Comparison of ENCODE assay signal across 16 mouse cellular contexts in the genomic region with DNA sequence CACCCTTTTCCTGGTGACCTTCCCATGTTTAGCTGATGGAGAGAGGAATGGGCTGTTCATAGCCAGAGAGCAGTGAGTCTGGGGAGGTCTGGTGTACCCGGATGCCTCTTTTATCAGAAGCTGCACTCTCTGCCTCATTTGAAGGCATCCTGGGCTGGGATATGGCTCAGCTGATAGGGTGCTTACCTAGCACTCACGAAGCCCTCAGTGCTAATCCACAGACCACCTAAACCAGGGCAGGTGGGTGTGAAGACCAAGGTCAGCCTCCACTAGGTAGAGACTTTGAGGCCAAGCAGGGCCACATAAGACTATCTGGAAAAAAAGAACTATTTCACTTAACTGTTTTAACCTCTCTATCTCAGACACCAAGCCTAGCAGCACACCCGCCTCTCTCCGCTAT. TPM values are rescaled to one million over a fixed set of nuclear protein-coding genes. Genes with fewer than 3 reads are reported as not detected.
A peak's percentile ranks its signal among the peaks of the same experiment; 100 is the strongest.
DNase-seq lines count a peak whose midpoint lies in the region; ATAC-seq and TF ChIP-seq lines count a peak whose summit lies in the region.
"Had no signal": no experiment of that assay in that cellular context is flagged by ENCODE, and none has a peak within 500 bp of the region (broad histone marks: within the 10 kb centered on the region; RNA-seq: fewer than 3 reads in every experiment).

No protein-coding gene starts in this region.

- no peaks in the 10 kb centered on the region for H3K27me3 ChIP-seq in neural tube, embryonic 13.5 days
- no peaks in the 10 kb centered on the region for H3K27me3 ChIP-seq in hindbrain, embryonic 11.5 days (ENCODE audit: control insufficient read depth, insufficient read depth, low read length)
- no peaks in the 10 kb centered on the region for H3K27me3 ChIP-seq in midbrain, embryonic 11.5 days (ENCODE audit: control insufficient read depth, insufficient read depth, low read length)
- H3K27me3 ChIP-seq in neural tube, embryonic 15.5 days (replicated peaks), result no peaks in the 10 kb centered on the region
- H3K27me3 ChIP-seq in thymus, adult 2 months (ENCODE audit: control insufficient read depth, insufficient read depth, low read length), result no peaks in the 10 kb centered on the region

- no peak overlapping the region for H3K4me2 ChIP-seq in neural tube, embryonic 13.5 days
- H3K4me2 ChIP-seq in hindbrain, embryonic 11.5 days (replicated peaks; ENCODE audit: low read depth, low read length), result no peak overlapping the region
- H3K4me2 ChIP-seq in midbrain, embryonic 11.5 days, result no peak overlapping the region
- no peak overlapping the region for H3K4me2 ChIP-seq in neural tube, embryonic 15.5 days

- H3K4me1 ChIP-seq in neural tube, embryonic 13.5 days (replicated peaks), result peaks cover 17% of the 10 kb centered on the region
- no peaks in the 10 kb centered on the region for H3K4me1 ChIP-seq in hindbrain, embryonic 11.5 days (replicated peaks; ENCODE audit: control insufficient read depth, insufficient read depth, low read length)
- peaks cover 4% of the 10 kb centered on the region; the same call in 1 of the 2 replicates for H3K4me1 ChIP-seq in midbrain, embryonic 11.5 days (ENCODE audit: control insufficient read depth, insufficient read depth, low read length)
- H3K4me1 ChIP-seq in neural tube, embryonic 15.5 days, result peaks cover 19% of the 10 kb centered on the region
- no peaks in the 10 kb centered on the region for H3K4me1 ChIP-seq in thymus, adult 2 months (replicated peaks; ENCODE audit: control insufficient read depth, insufficient read depth, low read length)

- TF ChIP-seq POLR2A in thymus, adult 2 months (IDR thresholded peaks at IDR 0.05; ENCODE audit: control insufficient read depth, extremely low read depth, insufficient read depth, low read length, poor library complexity), result no peak

- no peaks in the 10 kb centered on the region for H3K9me3 ChIP-seq in neural tube, embryonic 13.5 days
- H3K9me3 ChIP-seq in hindbrain, embryonic 11.5 days (ENCODE audit: control insufficient read depth, low read length), result no peaks in the 10 kb centered on the region
- H3K9me3 ChIP-seq in midbrain, embryonic 11.5 days (ENCODE audit: control insufficient read depth, low read length), result no peaks in the 10 kb centered on the region
- no peaks in the 10 kb centered on the region for H3K9me3 ChIP-seq in neural tube, embryonic 15.5 days (replicated peaks)
- H3K9me3 ChIP-seq: limb, embryonic 10.5 days had no signal

- no peak for TF ChIP-seq CTCF in thymus, adult 2 months (IDR thresholded peaks at IDR 0.05; ENCODE audit: borderline replicate concordance, control insufficient read depth, extremely low read depth, insufficient read depth, low read length, poor library complexity)

- ATAC-seq in neural tube, embryonic 13.5 days (ENCODE audit: low read depth), result no peak
- 0 out of 2 replicates have a peak, but pooled peaks have one; percentile 2 for ATAC-seq in hindbrain, embryonic 11.5 days (ENCODE audit: low FRiP score)
- no peak; the same call in 1 of the 2 replicates for ATAC-seq in midbrain, embryonic 11.5 days (ENCODE audit: low FRiP score)
- ATAC-seq in neural tube, embryonic 15.5 days (ENCODE audit: low FRiP score), result no peak

- no peak for DNase-seq in neural tube, embryonic 10.5 days (ENCODE audit: extremely low spot score, low spot score)
- DNase-seq in hindbrain, embryonic 11.5 days (ENCODE audit: low spot score), result no peak
- peak; percentile 57 for DNase-seq in midbrain, embryonic 11.5 days (ENCODE audit: low spot score, missing footprints)
- DNase-seq in heart, adult 9 months (ENCODE audit: low spot score in 2 of 2), result no peak
- DNase-seq in thymus, adult 2 months, result no peak
- DNase-seq in spleen, postnatal 4 days (ENCODE audit: low spot score in 2 of 2), result no peak
- DNase-seq: cerebellum, adult 11 months; cerebellum, postnatal 25 days; kidney, postnatal 10 days; lung, adult 18-20 months had no signal

- 0 out of 2 replicates have a peak overlapping the region, but pooled peaks have one; percentile 8 for H3K9ac ChIP-seq in neural tube, embryonic 13.5 days
- H3K9ac ChIP-seq in hindbrain, embryonic 11.5 days (ENCODE audit: low read depth, low read length), result no peak overlapping the region
- no peak overlapping the region for H3K9ac ChIP-seq in midbrain, embryonic 11.5 days (ENCODE audit: low read length)
- no peak overlapping the region for H3K9ac ChIP-seq in neural tube, embryonic 15.5 days (replicated peaks)

- no peak overlapping the region for H3K4me3 ChIP-seq in neural tube, embryonic 13.5 days
- no peak overlapping the region for H3K4me3 ChIP-seq in hindbrain, embryonic 11.5 days (ENCODE audit: low read depth, low read length)
- H3K4me3 ChIP-seq in midbrain, embryonic 11.5 days (ENCODE audit: low read depth, low read length), result no peak overlapping the region
- no peak overlapping the region for H3K4me3 ChIP-seq in neural tube, embryonic 15.5 days (replicated peaks)
- H3K4me3 ChIP-seq in thymus, adult 2 months (ENCODE audit: control insufficient read depth, insufficient read depth, low read length), result no peak overlapping the region
- H3K4me3 ChIP-seq: erythroblast, embryonic 14.5 days; limb, embryonic 10.5 days had no signal

- H3K27ac ChIP-seq in neural tube, embryonic 13.5 days (replicated peaks), result peak overlapping the region; percentile 80
- no peak overlapping the region for H3K27ac ChIP-seq in hindbrain, embryonic 11.5 days (ENCODE audit: low read depth, low read length)
- H3K27ac ChIP-seq in midbrain, embryonic 11.5 days (ENCODE audit: low read depth, low read length), result no peak overlapping the region
- H3K27ac ChIP-seq in neural tube, embryonic 15.5 days (replicated peaks), result peak overlapping the region; percentile 64
- no peak overlapping the region for H3K27ac ChIP-seq in thymus, adult 2 months (ENCODE audit: control insufficient read depth, insufficient read depth, low read length)
- H3K27ac ChIP-seq: limb, embryonic 10.5 days; macrophage had no signal

- WGBS in neural tube, embryonic 13.5 days, result 84% methylated on average over 4 of the region's 4 CpGs
- WGBS in hindbrain, embryonic 11.5 days, result 91% methylated on average over 4 of the region's 4 CpGs
- 79% methylated on average over 4 of the region's 4 CpGs for WGBS in midbrain, embryonic 11.5 days
- 85% methylated on average over 4 of the region's 4 CpGs for WGBS in neural tube, embryonic 15.5 days
- 86% methylated on average over 4 of the region's 4 CpGs for WGBS in thymus, adult 2 months

- H3K36me3 ChIP-seq in neural tube, embryonic 13.5 days, result no peaks in the 10 kb centered on the region
- H3K36me3 ChIP-seq in hindbrain, embryonic 11.5 days (ENCODE audit: control insufficient read depth, insufficient read depth, low read length), result no peaks in the 10 kb centered on the region
- H3K36me3 ChIP-seq in midbrain, embryonic 11.5 days (ENCODE audit: control insufficient read depth, insufficient read depth, low read length), result no peaks in the 10 kb centered on the region
- no peaks in the 10 kb centered on the region for H3K36me3 ChIP-seq in neural tube, embryonic 15.5 days
- H3K36me3 ChIP-seq in thymus, adult 2 months (ENCODE audit: control insufficient read depth, insufficient read depth, low read length), result no peaks in the 10 kb centered on the region
- H3K36me3 ChIP-seq: limb, embryonic 10.5 days had no signal

RNA-seq across cellular contexts. Expression of a gene that starts 7.5 kb away (rescaled TPM):
- polyA plus RNA-seq in neural tube, embryonic 13.5 days (2015; fragmentation: Nextera tagmentation; extraction: Ambion mirVana), result 2.1 and 2.9 TPM in 2 replicates
- polyA plus RNA-seq in hindbrain, embryonic 11.5 days (2014; fragmentation: Nextera tagmentation; extraction: Ambion mirVana), result 5.5 and 7.1 TPM in 2 replicates
- polyA plus RNA-seq in midbrain, embryonic 11.5 days (2014; fragmentation: Nextera tagmentation; extraction: Ambion mirVana), result 4.5 and 4.8 TPM in 2 replicates
- 2.4 and 5.4 TPM in 2 replicates for polyA plus RNA-seq in neural tube, embryonic 15.5 days (2015; fragmentation: Nextera tagmentation; extraction: Ambion mirVana)
- 49.3 and 55.8 TPM in 2 replicates for polyA plus RNA-seq in thymus, adult 2 months (2012; rRNA removed)

RNA-seq across cellular contexts. Expression of a gene that starts 25.6 kb away (rescaled TPM):
- not detected in 2 replicates for polyA plus RNA-seq in neural tube, embryonic 13.5 days (2015; fragmentation: Nextera tagmentation; extraction: Ambion mirVana)
- polyA plus RNA-seq in hindbrain, embryonic 11.5 days (2014; fragmentation: Nextera tagmentation; extraction: Ambion mirVana), result not detected in 2 replicates
- not detected in 2 replicates for polyA plus RNA-seq in midbrain, embryonic 11.5 days (2014; fragmentation: Nextera tagmentation; extraction: Ambion mirVana)
- 0.34 TPM in 1 of 2 replicates, not detected in the other for polyA plus RNA-seq in neural tube, embryonic 15.5 days (2015; fragmentation: Nextera tagmentation; extraction: Ambion mirVana)
- 0.52 and 0.86 TPM in 2 replicates for polyA plus RNA-seq in thymus, adult 2 months (2012; rRNA removed)
- polyA plus RNA-seq: C2C12; erythroblast, embryonic 14.5 days; limb, embryonic 10.5 days; macrophage had no signal

RNA-seq across cellular contexts. Expression of a gene that starts 51.4 kb away (rescaled TPM):
- 0.25 TPM in 1 of 2 replicates, not detected in the other for polyA plus RNA-seq in neural tube, embryonic 13.5 days (2015; fragmentation: Nextera tagmentation; extraction: Ambion mirVana)
- polyA plus RNA-seq in hindbrain, embryonic 11.5 days (2014; fragmentation: Nextera tagmentation; extraction: Ambion mirVana), result 0.27 and 0.37 TPM in 2 replicates
- polyA plus RNA-seq in midbrain, embryonic 11.5 days (2014; fragmentation: Nextera tagmentation; extraction: Ambion mirVana), result not detected in 2 replicates
- polyA plus RNA-seq in neural tube, embryonic 15.5 days (2015; fragmentation: Nextera tagmentation; extraction: Ambion mirVana), result 0.23 and 0.26 TPM in 2 replicates
- polyA plus RNA-seq in thymus, adult 2 months (2012; rRNA removed), result 3.1 and 4.1 TPM in 2 replicates
- polyA plus RNA-seq: erythroblast, embryonic 14.5 days had no signal

Comparison
In these comparisons a context has a peak if more than half of its experiments do, and no peak if none do; other contexts are left out.
1. H3K27ac ChIP-seq: peak in neural tube, embryonic 13.5 days (single experiment) and neural tube, embryonic 15.5 days (single experiment); none in hindbrain, embryonic 11.5 days (single experiment), midbrain, embryonic 11.5 days (single experiment) and thymus, adult 2 months (single experiment).